11 mouse cellular contexts compared by ENCODE assay signal in genomic region chr1:153329306-153329705, GRCm38 (mm10). TPM values are rescaled to one million over a fixed set of nuclear protein-coding genes. Genes with fewer than 3 reads are reported as not detected.
DNase-seq lines count a peak whose midpoint lies in the region; ATAC-seq and TF ChIP-seq lines count a peak whose summit lies in the region.
"Had no signal": no experiment of that assay in that cellular context is flagged by ENCODE, and none has a peak within 500 bp of the region (broad histone marks: within the 10 kb centered on the region; RNA-seq: fewer than 3 reads in every experiment).

No protein-coding gene starts in this region.

- H3K9ac ChIP-seq in heart, embryonic 11.5 days (ENCODE audit: low read depth, low read length), result no peak overlapping the region
- no peak overlapping the region for H3K9ac ChIP-seq in kidney, embryonic 16.5 days (replicated peaks; ENCODE audit: low read length)
- H3K9ac ChIP-seq in neural tube, embryonic 12.5 days, result no peak overlapping the region
- H3K9ac ChIP-seq in stomach, postnatal 0 days (ENCODE audit: low read length), result no peak overlapping the region
- H3K9ac ChIP-seq: embryonic facial prominence, embryonic 15.5 days had no signal

- H3K36me3 ChIP-seq in heart, embryonic 11.5 days (ENCODE audit: control insufficient read depth, insufficient read depth, low read length), result peaks cover 1% of the 10 kb centered on the region; the same call in 1 of the 2 replicates
- H3K36me3 ChIP-seq in kidney, embryonic 16.5 days (ENCODE audit: insufficient read depth, low read length), result peaks cover 15% of the 10 kb centered on the region; the same call in 1 of the 2 replicates
- H3K36me3 ChIP-seq in neural tube, embryonic 12.5 days, result no peaks in the 10 kb centered on the region
- no peaks in the 10 kb centered on the region for H3K36me3 ChIP-seq in stomach, postnatal 0 days (ENCODE audit: control insufficient read depth, insufficient read depth, low read length)

- no peak overlapping the region for H3K27ac ChIP-seq in heart, embryonic 11.5 days (ENCODE audit: low read depth, low read length)
- H3K27ac ChIP-seq in kidney, embryonic 16.5 days (ENCODE audit: low read length), result peak overlapping the region; percentile 67
- no peak overlapping the region for H3K27ac ChIP-seq in neural tube, embryonic 12.5 days
- no peak overlapping the region for H3K27ac ChIP-seq in stomach, postnatal 0 days (replicated peaks)
- H3K27ac ChIP-seq: embryonic facial prominence, embryonic 15.5 days had no signal

- no peak for DNase-seq in heart, postnatal 4 days
- no peak for DNase-seq in kidney, adult 11 months
- no peak for DNase-seq in neural tube, embryonic 10.5 days (ENCODE audit: extremely low spot score, low spot score)
- DNase-seq in stomach, postnatal 0 days (ENCODE audit: low spot score), result no peak
- DNase-seq in gastrocnemius, adult 18-20 months (ENCODE audit: low spot score), result no peak
- DNase-seq: cerebellum, postnatal 10 days; right cerebral cortex, postnatal 4 days had no signal

- H3K27me3 ChIP-seq in heart, embryonic 11.5 days (ENCODE audit: control insufficient read depth, insufficient read depth, low read length), result no peaks in the 10 kb centered on the region
- H3K27me3 ChIP-seq in kidney, embryonic 16.5 days (ENCODE audit: insufficient read depth, low read length), result no peaks in the 10 kb centered on the region
- H3K27me3 ChIP-seq in neural tube, embryonic 12.5 days (replicated peaks), result no peaks in the 10 kb centered on the region
- no peaks in the 10 kb centered on the region for H3K27me3 ChIP-seq in stomach, postnatal 0 days (ENCODE audit: control insufficient read depth, insufficient read depth, low read length)
- H3K27me3 ChIP-seq: embryonic facial prominence, embryonic 15.5 days had no signal

- 80% methylated on average over 6 of the region's 6 CpGs for WGBS in heart, embryonic 11.5 days (ENCODE audit: insufficient replicate concordance)
- WGBS in kidney, embryonic 16.5 days, result 56% methylated on average over 6 of the region's 6 CpGs
- 87% methylated on average over 6 of the region's 6 CpGs for WGBS in neural tube, embryonic 12.5 days
- WGBS in stomach, postnatal 0 days, result 77% methylated on average over 6 of the region's 6 CpGs

- peaks cover 23% of the 10 kb centered on the region for H3K4me1 ChIP-seq in heart, embryonic 11.5 days (ENCODE audit: control insufficient read depth, insufficient read depth, low read length)
- peaks cover 35% of the 10 kb centered on the region for H3K4me1 ChIP-seq in kidney, embryonic 16.5 days (ENCODE audit: insufficient read depth, low read length)
- peaks cover 27% of the 10 kb centered on the region for H3K4me1 ChIP-seq in neural tube, embryonic 12.5 days
- no peaks in the 10 kb centered on the region; the same call in 1 of the 2 replicates for H3K4me1 ChIP-seq in stomach, postnatal 0 days (replicated peaks; ENCODE audit: control insufficient read depth, insufficient read depth)

- no peak overlapping the region for H3K4me3 ChIP-seq in heart, embryonic 11.5 days (ENCODE audit: low read depth, low read length)
- H3K4me3 ChIP-seq in kidney, embryonic 16.5 days (ENCODE audit: low read length), result peak overlapping the region; percentile 88
- H3K4me3 ChIP-seq in neural tube, embryonic 12.5 days, result no peak overlapping the region
- H3K4me3 ChIP-seq in stomach, postnatal 0 days (ENCODE audit: low read depth, low read length), result 0 out of 2 replicates have a peak overlapping the region, but pooled peaks have one; percentile 90

- no peak for TF ChIP-seq EP300 in stomach, postnatal 0 days (optimal IDR thresholded peaks at IDR 0.05)

- H3K4me2 ChIP-seq in heart, embryonic 11.5 days, result peak overlapping the region; percentile 76; the same call in 1 of the 2 replicates
- H3K4me2 ChIP-seq in kidney, embryonic 16.5 days (replicated peaks; ENCODE audit: low read depth, low read length), result peak overlapping the region; percentile 92
- peak overlapping the region; percentile 97 for H3K4me2 ChIP-seq in neural tube, embryonic 12.5 days (replicated peaks)
- H3K4me2 ChIP-seq in stomach, postnatal 0 days (replicated peaks; ENCODE audit: low read depth), result peak overlapping the region; percentile 77

- H3K9me3 ChIP-seq in heart, embryonic 11.5 days (replicated peaks; ENCODE audit: control insufficient read depth, low read length), result no peaks in the 10 kb centered on the region
- H3K9me3 ChIP-seq in kidney, embryonic 16.5 days (ENCODE audit: low read length), result no peaks in the 10 kb centered on the region
- no peaks in the 10 kb centered on the region for H3K9me3 ChIP-seq in neural tube, embryonic 12.5 days
- H3K9me3 ChIP-seq in stomach, postnatal 0 days (ENCODE audit: control insufficient read depth, low read length), result no peaks in the 10 kb centered on the region
- H3K9me3 ChIP-seq: embryonic facial prominence, embryonic 15.5 days had no signal

- no peak for ATAC-seq in heart, embryonic 11.5 days (replicated peaks; ENCODE audit: insufficient number of reproducible peaks, low FRiP score, low TSS enrichment)
- ATAC-seq in kidney, embryonic 16.5 days (ENCODE audit: low FRiP score, low TSS enrichment), result peak; percentile 47
- no peak for ATAC-seq in neural tube, embryonic 12.5 days (ENCODE audit: low FRiP score, low read depth)
- no peak for ATAC-seq in stomach, postnatal 0 days (ENCODE audit: low FRiP score, low TSS enrichment)

- TF ChIP-seq CTCF in stomach, postnatal 0 days (IDR thresholded peaks at IDR 0.05; ENCODE audit: low read depth), result no peak

RNA-seq across cellular contexts. Expression of gene Lamc1, which starts 3.3 kb away (rescaled TPM):
- polyA plus RNA-seq in heart, embryonic 11.5 days (2014; fragmentation: Nextera tagmentation; extraction: Ambion mirVana), result 87.6 and 98.2 TPM in 2 replicates
- total RNA-seq in heart, postnatal 4 days (2021), result 100 to 1,000 TPM; 351 to 364 TPM
- 105 and 109 TPM in 2 replicates for polyA plus RNA-seq in kidney, embryonic 16.5 days (2015; fragmentation: Nextera tagmentation; extraction: Ambion mirVana)
- polyA plus RNA-seq in neural tube, embryonic 12.5 days (2016; fragmentation: Nextera tagmentation; extraction: Ambion mirVana), result 31.7 and 36.8 TPM in 2 replicates
- polyA plus RNA-seq in stomach, postnatal 0 days (2015; fragmentation: Nextera tagmentation; extraction: Ambion mirVana), result 41.6 and 41.8 TPM in 2 replicates
- total RNA-seq in gastrocnemius, adult 18-20 months (2021), result 10 to 100 TPM; 44.8 to 52.1 TPM

Comparison
In these comparisons a context has a peak if more than half of its experiments do, and no peak if none do; other contexts are left out.
1. H3K4me3 ChIP-seq: peak in kidney, embryonic 16.5 days (single experiment) and stomach, postnatal 0 days (single experiment); none in heart, embryonic 11.5 days (single experiment) and neural tube, embryonic 12.5 days (single experiment).
2. Peak in every context shown above with its lines, with median percentiles within 50 percentile points of each other: H3K4me2 ChIP-seq.